Mouse (Mus musculus) kidney, adult 10 weeks (tissue): ENCODE measurements around the gene Olfr1396. TPM values are rescaled to one million over a fixed set of nuclear protein-coding genes. Genes with fewer than 3 reads are reported as not detected.

ENCODE experiments used
- polyA plus RNA-seq: library from polyadenylated mRNA; stranded (reverse); fragments of 350-450 nt; fragmentation: Illumina TruSeq; extraction: RNeasy Lipid Tissue Mini Kit (QIAGEN cat#74804); gene quantifications from one replicate; pipeline ENCODE4 v1.2.3, GENCODE M21; 2014; ENCODE audit warnings: low read depth, low replicate concordance

Olfr1396 gene
- 2.2 TPM for polyA plus RNA-seq

GRCm38 (mm10) chr11:49114774-49115173 is at the start of gene Olfr1396:
Gene Olfr1396 (minus strand): TSS chr11:49114874.

GRCm38 (mm10) chr11:49154077-49154476 is 39.4 kb upstream of the Olfr1396 start, which contains the start of gene Olfr1394:
Gene Olfr1394 (plus strand): TSS chr11:49154377.

GRCm38 (mm10) chr11:49141974-49142373 is 27.3 kb upstream of the Olfr1396 start, which contains the start of gene Olfr1395:
Gene Olfr1395 (plus strand): TSS chr11:49142274.

GRCm38 (mm10) chr11:49076001-49076757 is 38.5 kb downstream of the Olfr1396 start, which contains the start of gene Ifi47:
Gene Ifi47 (plus strand): TSS chr11:49076587.

GRCm38 (mm10) chr11:49063713-49064469 is 50.8 kb downstream of the Olfr1396 start, which contains the start of gene Tgtp2:
Gene Tgtp2 (minus strand): TSS chr11:49064206.

Other genes starting within 250 kb of the Olfr1396 start
- gene Irgm1, start 243.2 kb downstream of the Olfr1396 start, polyA plus RNA-seq: 81.7 TPM
- gene Gm5431, start 212.7 kb downstream of the Olfr1396 start, polyA plus RNA-seq: 0.97 TPM
- 2.3 TPM for gene Psme2b, start 168.7 kb downstream of the Olfr1396 start, polyA plus RNA-seq
- 0.49 TPM for gene Olfr56, start 136.0 kb downstream of the Olfr1396 start, polyA plus RNA-seq
- gene 9930111J21Rik1, start 135.5 kb downstream of the Olfr1396 start, polyA plus RNA-seq: 2.4 TPM
- gene Gm12185, start 122.6 kb downstream of the Olfr1396 start, polyA plus RNA-seq: 0.49 TPM
- gene Tgtp1, start 120.7 kb downstream of the Olfr1396 start, polyA plus RNA-seq: 20.9 TPM
- gene 9930111J21Rik2, start 63.6 kb downstream of the Olfr1396 start, polyA plus RNA-seq: 12.1 TPM
- gene Tgtp2, start 50.7 kb downstream of the Olfr1396 start, polyA plus RNA-seq: 15.1 TPM
- 7.9 TPM for gene Ifi47, start 38.3 kb downstream of the Olfr1396 start, polyA plus RNA-seq
- gene Olfr1395, start 27.4 kb upstream of the Olfr1396 start, polyA plus RNA-seq: not detected
- not detected for gene Olfr1394, start 39.5 kb upstream of the Olfr1396 start, polyA plus RNA-seq
- gene Btnl9, start 72.3 kb upstream of the Olfr1396 start, polyA plus RNA-seq: 20.0 TPM
- 91.5 TPM for gene Zfp62, start 88.4 kb upstream of the Olfr1396 start, polyA plus RNA-seq
- gene Mgat1, start 129.3 kb upstream of the Olfr1396 start, polyA plus RNA-seq: 38.5 TPM
- 1.4 TPM for gene Olfr1393, start 163.4 kb upstream of the Olfr1396 start, polyA plus RNA-seq
- gene Olfr1392, start 170.4 kb upstream of the Olfr1396 start, polyA plus RNA-seq: 0.24 TPM
- gene Olfr10, start 189.9 kb upstream of the Olfr1396 start, polyA plus RNA-seq: not detected
- gene Olfr1391, start 207.9 kb upstream of the Olfr1396 start, polyA plus RNA-seq: not detected
- not detected for gene Olfr1390, start 220.3 kb upstream of the Olfr1396 start, polyA plus RNA-seq